ENCODE assay signal across 9 mouse cellular contexts in genomic region chr10:96480453-96481324, GRCm38 (mm10).
DNase-seq lines count a peak whose midpoint lies in the region; ATAC-seq and TF ChIP-seq lines count a peak whose summit lies in the region.
"Had no signal": no experiment of that assay in that cellular context is flagged by ENCODE, and none has a peak within 500 bp of the region (broad histone marks: within the 10 kb centered on the region; RNA-seq: fewer than 3 reads in every experiment).

No protein-coding gene starts in this region.

- no peaks in the 10 kb centered on the region for H3K79me2 ChIP-seq in heart, adult 2 months (replicated peaks; ENCODE audit: control insufficient read depth, insufficient read depth, low read length)

- intact Hi-C loops in heart, adult 2 months (cut with DNase I): no loop called here

- TF ChIP-seq POLR2A in heart, adult 2 months (IDR thresholded peaks at IDR 0.05; ENCODE audit: insufficient read depth, low read depth, low read length): no peak

- no peak for TF ChIP-seq EP300 in heart, adult 2 months (IDR thresholded peaks at IDR 0.05; ENCODE audit: insufficient read depth, low read depth, low read length)

- H3K9ac ChIP-seq in heart, embryonic 15.5 days: no peak overlapping the region
- H3K9ac ChIP-seq in heart, adult 2 months (ENCODE audit: low read depth, low read length): no peak overlapping the region
- peak overlapping the region; percentile 51; the same call in 1 of the 2 replicates for H3K9ac ChIP-seq in embryonic facial prominence, embryonic 13.5 days
- H3K9ac ChIP-seq in hindbrain, postnatal 0 days (replicated peaks; ENCODE audit: low read length): no peak overlapping the region
- no peak overlapping the region for H3K9ac ChIP-seq in midbrain, embryonic 11.5 days (ENCODE audit: low read length)

- DNase-seq in heart, adult 2 months: no peak
- peak; percentile 63 for DNase-seq in hindbrain, postnatal 0 days (ENCODE audit: low spot score)
- peak; percentile 86 for DNase-seq in midbrain, embryonic 11.5 days (ENCODE audit: low spot score, missing footprints)
- no peak for DNase-seq in kidney, postnatal 25 days

- 0 out of 2 replicates have a peak overlapping the region, but pooled peaks have one; percentile 2 for H3K4me2 ChIP-seq in heart, embryonic 15.5 days
- peak overlapping the region; percentile 39 for H3K4me2 ChIP-seq in embryonic facial prominence, embryonic 13.5 days
- H3K4me2 ChIP-seq in hindbrain, postnatal 0 days (ENCODE audit: low read depth, low read length): no peak overlapping the region; the same call in 1 of the 2 replicates
- H3K4me2 ChIP-seq in midbrain, embryonic 11.5 days: no peak overlapping the region

- 49% methylated on average over 14 of the region's 14 CpGs for WGBS in heart, embryonic 15.5 days
- 59% methylated on average over 14 of the region's 14 CpGs for WGBS in heart, adult 2 months
- 24% methylated on average over 14 of the region's 14 CpGs for WGBS in embryonic facial prominence, embryonic 13.5 days
- 34% methylated on average over 14 of the region's 14 CpGs for WGBS in hindbrain, postnatal 0 days
- WGBS in midbrain, embryonic 11.5 days: 60% methylated on average over 14 of the region's 14 CpGs

- no peaks in the 10 kb centered on the region for H3K27me3 ChIP-seq in heart, embryonic 15.5 days
- no peaks in the 10 kb centered on the region for H3K27me3 ChIP-seq in heart, adult 2 months (ENCODE audit: control insufficient read depth, insufficient read depth, low read length)
- H3K27me3 ChIP-seq in embryonic facial prominence, embryonic 13.5 days: no peaks in the 10 kb centered on the region
- H3K27me3 ChIP-seq in hindbrain, postnatal 0 days (ENCODE audit: insufficient read depth, low read length): no peaks in the 10 kb centered on the region
- no peaks in the 10 kb centered on the region for H3K27me3 ChIP-seq in midbrain, embryonic 11.5 days (ENCODE audit: control insufficient read depth, insufficient read depth, low read length)

- H3K4me1 ChIP-seq in heart, embryonic 15.5 days (replicated peaks): no peaks in the 10 kb centered on the region
- no peaks in the 10 kb centered on the region for H3K4me1 ChIP-seq in heart, adult 2 months (ENCODE audit: control insufficient read depth, insufficient read depth, low read length)
- H3K4me1 ChIP-seq in embryonic facial prominence, embryonic 13.5 days: peaks cover 25% of the 10 kb centered on the region
- 0 out of 2 replicates have a peak, but pooled peaks cover 5% of the 10 kb centered on the region for H3K4me1 ChIP-seq in hindbrain, postnatal 0 days (ENCODE audit: insufficient read depth, low read length)
- 0 out of 2 replicates have a peak, but pooled peaks cover 3% of the 10 kb centered on the region for H3K4me1 ChIP-seq in midbrain, embryonic 11.5 days (ENCODE audit: control insufficient read depth, insufficient read depth, low read length)
- H3K4me1 ChIP-seq: megakaryocyte, embryonic 14.5 days had no signal

- H3K36me3 ChIP-seq in heart, embryonic 15.5 days: no peaks in the 10 kb centered on the region
- no peaks in the 10 kb centered on the region for H3K36me3 ChIP-seq in heart, adult 2 months (ENCODE audit: control insufficient read depth, insufficient read depth, low read length)
- H3K36me3 ChIP-seq in embryonic facial prominence, embryonic 13.5 days: no peaks in the 10 kb centered on the region
- H3K36me3 ChIP-seq in hindbrain, postnatal 0 days (ENCODE audit: insufficient read depth, low read length): no peaks in the 10 kb centered on the region
- H3K36me3 ChIP-seq in midbrain, embryonic 11.5 days (ENCODE audit: control insufficient read depth, insufficient read depth, low read length): no peaks in the 10 kb centered on the region

- no peak for TF ChIP-seq CTCF in heart, adult 2 months (IDR thresholded peaks at IDR 0.05)
- no peak for TF ChIP-seq CTCF in hindbrain, postnatal 0 days (IDR thresholded peaks at IDR 0.05; ENCODE audit: low read depth)

- H3K27ac ChIP-seq in heart, embryonic 15.5 days: no peak overlapping the region
- H3K27ac ChIP-seq in heart, adult 2 months: no peak overlapping the region
- H3K27ac ChIP-seq in embryonic facial prominence, embryonic 13.5 days: peak overlapping the region; percentile 79
- H3K27ac ChIP-seq in hindbrain, postnatal 0 days: peak overlapping the region; percentile 32; the same call in 1 of the 2 replicates
- no peak overlapping the region for H3K27ac ChIP-seq in midbrain, embryonic 11.5 days (ENCODE audit: low read depth, low read length)

- H3K4me3 ChIP-seq in heart, embryonic 15.5 days: no peak overlapping the region
- no peak overlapping the region for H3K4me3 ChIP-seq in heart, adult 2 months
- H3K4me3 ChIP-seq in embryonic facial prominence, embryonic 13.5 days: no peak overlapping the region
- no peak overlapping the region for H3K4me3 ChIP-seq in hindbrain, postnatal 0 days (ENCODE audit: low read length)
- no peak overlapping the region for H3K4me3 ChIP-seq in midbrain, embryonic 11.5 days (ENCODE audit: low read depth, low read length)
- H3K4me3 ChIP-seq: megakaryocyte, embryonic 14.5 days had no signal

- 0 out of 2 replicates have a peak, but pooled peaks have one; percentile 39 for ATAC-seq in heart, embryonic 15.5 days (replicated peaks; ENCODE audit: insufficient number of reproducible peaks, insufficient read depth, low FRiP score, low read depth)
- ATAC-seq in embryonic facial prominence, embryonic 13.5 days (ENCODE audit: insufficient number of reproducible peaks, insufficient read depth, low FRiP score, low TSS enrichment, low read depth): 0 out of 2 replicates have a peak, but pooled peaks have one; percentile 43
- peak; percentile 94 for ATAC-seq in hindbrain, postnatal 0 days
- no peak for ATAC-seq in midbrain, embryonic 11.5 days (ENCODE audit: low FRiP score)
- ATAC-seq in erythroid progenitor cell, adult 5-6 weeks (replicated peaks; ENCODE audit: low FRiP score, poor library complexity, severe bottlenecking): no peak
- no peak for ATAC-seq in granulocyte monocyte progenitor cell, adult 5-6 weeks (replicated peaks; ENCODE audit: poor library complexity, severe bottlenecking)

- no peaks in the 10 kb centered on the region for H3K9me3 ChIP-seq in heart, embryonic 15.5 days (replicated peaks)
- H3K9me3 ChIP-seq in embryonic facial prominence, embryonic 13.5 days: no peaks in the 10 kb centered on the region
- H3K9me3 ChIP-seq in hindbrain, postnatal 0 days (ENCODE audit: low read length): no peaks in the 10 kb centered on the region
- no peaks in the 10 kb centered on the region for H3K9me3 ChIP-seq in midbrain, embryonic 11.5 days (ENCODE audit: control insufficient read depth, low read length)

Comparison
In these comparisons a context has a peak if more than half of its experiments do, and no peak if none do; other contexts are left out.
1. ATAC-seq: peak in heart, embryonic 15.5 days (single experiment), embryonic facial prominence, embryonic 13.5 days (single experiment) and hindbrain, postnatal 0 days (single experiment); none in midbrain, embryonic 11.5 days (single experiment), erythroid progenitor cell, adult 5-6 weeks (single experiment) and granulocyte monocyte progenitor cell, adult 5-6 weeks (single experiment).
2. H3K27ac ChIP-seq: peak in embryonic facial prominence, embryonic 13.5 days (single experiment) and hindbrain, postnatal 0 days (single experiment); none in heart, embryonic 15.5 days (single experiment), heart, adult 2 months (single experiment) and midbrain, embryonic 11.5 days (single experiment).
3. H3K4me2 ChIP-seq: peak in heart, embryonic 15.5 days (single experiment) and embryonic facial prominence, embryonic 13.5 days (single experiment); none in hindbrain, postnatal 0 days (single experiment) and midbrain, embryonic 11.5 days (single experiment).
4. DNase-seq: peak in hindbrain, postnatal 0 days (single experiment) and midbrain, embryonic 11.5 days (single experiment); none in heart, adult 2 months (0 of 2) and kidney, postnatal 25 days (0 of 2).